Mouse (Mus musculus) macrophage (primary cell): ENCODE data around the gene Tcp10a. TPM values are rescaled to one million over a fixed set of nuclear protein-coding genes. Genes with fewer than 3 reads are reported as not detected.
"Not testable (repeated sequence)": the region's sequence is repeated elsewhere in the genome, so short reads cannot be mapped to it uniquely, and the experiment has no call there.

ENCODE experiments used
- H3K27ac ChIP-seq: fragments of 350-480 bp; formaldehyde crosslinking; 2 replicates; pipeline ENCODE4 v1.9.0; 2021
- H3K36me3 ChIP-seq: fragments of 350-480 bp; formaldehyde crosslinking; 2 replicates; pipeline ENCODE4 v1.9.0; 2021; ENCODE audit errors: inconsistent target
- H3K4me3 ChIP-seq: fragments of 350-480 bp; formaldehyde crosslinking; 2 replicates; pipeline ENCODE4 v1.9.0; 2021; ENCODE audit errors: inconsistent target
- H3K79me2 ChIP-seq: fragments of 350-480 bp; formaldehyde crosslinking; 2 replicates; pipeline ENCODE4 v1.9.0; 2021; ENCODE audit errors: inconsistent target
- WGBS: methylation state at CpG from one replicate; pipeline ENCODE4 v1.1.7; 2026; ENCODE audit warnings: inconsistent platforms; ENCODE audit not compliant: missing documents; 5-methylcytosine and 5-hydroxymethylcytosine counted together
- polyA plus RNA-seq: library from polyadenylated mRNA; stranded (reverse); fragments of 250-400 nt; gene quantifications from 3 replicates; pipeline ENCODE4 v1.2.4, GENCODE M21; 2018; ENCODE audit warnings: inconsistent platforms

Tcp10a gene
- polyA plus RNA-seq, 1 experiment from 2014 or later = not detected

GRCm38 (mm10) chr17:7352596-7352995 is 28.1 kb downstream of the Tcp10a start, which contains the start of gene Ttll2:
Gene Ttll2, minus strand, starts transcription at chr17:7352696.
- not testable (repeated sequence) for H3K79me2 ChIP-seq, H3K4me3 ChIP-seq, H3K27ac ChIP-seq, H3K36me3 ChIP-seq
- no CpG with 5 or more reads among the region's 1 CpGs for WGBS

- not testable (repeated sequence) for H3K79me2 ChIP-seq, H3K4me3 ChIP-seq, H3K27ac ChIP-seq, H3K36me3 ChIP-seq
- 92% methylated on average over 4 of the region's 4 CpGs for WGBS
Measured at GRCm38 (mm10) chr17:7359806-7360205, 35.4 kb downstream of the Tcp10a start.

- not testable (repeated sequence) for H3K79me2 ChIP-seq, H3K36me3 ChIP-seq, H3K27ac ChIP-seq, H3K4me3 ChIP-seq
- 88% methylated on average over 3 of the region's 9 CpGs for WGBS
Measured at GRCm38 (mm10) chr17:7360749-7361465, 36.5 kb downstream of the Tcp10a start.

- H3K27ac ChIP-seq, H3K36me3 ChIP-seq, H3K79me2 ChIP-seq, H3K4me3 ChIP-seq: not testable (repeated sequence)
- no CpG with 5 or more reads among the region's 3 CpGs for WGBS
Measured at GRCm38 (mm10) chr17:7365615-7366014, 41.2 kb downstream of the Tcp10a start.

- not testable (repeated sequence) for H3K4me3 ChIP-seq
Measured at GRCm38 (mm10) chr17:7366265-7366664, 41.8 kb downstream of the Tcp10a start.

GRCm38 (mm10) chr17:7366676-7367374 is 42.4 kb downstream of the Tcp10a start:
- not testable (repeated sequence) for H3K36me3 ChIP-seq, H3K79me2 ChIP-seq, H3K4me3 ChIP-seq, H3K27ac ChIP-seq
- WGBS = 75% methylated on average over 2 of the region's 7 CpGs

More at GRCm38 (mm10) chr17:7366265-7366664, 41.8 kb downstream of the Tcp10a start:
- not testable (repeated sequence) for H3K36me3 ChIP-seq, H3K79me2 ChIP-seq, H3K27ac ChIP-seq
- no CpG with 5 or more reads among the region's 1 CpGs for WGBS

- not testable (repeated sequence) for H3K36me3 ChIP-seq, H3K79me2 ChIP-seq, H3K27ac ChIP-seq, H3K4me3 ChIP-seq
- no CpG with 5 or more reads among the region's 6 CpGs for WGBS
Measured at GRCm38 (mm10) chr17:7369401-7369800, 45.0 kb downstream of the Tcp10a start.

GRCm38 (mm10) chr17:7371879-7372278 is 47.4 kb downstream of the Tcp10a start, which contains the start of gene Gm49630:
Gene Gm49630, minus strand, starts transcription at chr17:7371979.
- H3K36me3 ChIP-seq, H3K27ac ChIP-seq, H3K4me3 ChIP-seq, H3K79me2 ChIP-seq: not testable (repeated sequence)
- no CpG with 5 or more reads among the region's 5 CpGs for WGBS

- H3K36me3 ChIP-seq, H3K27ac ChIP-seq, H3K4me3 ChIP-seq, H3K79me2 ChIP-seq: not testable (repeated sequence)
- no CpG with 5 or more reads among the region's 3 CpGs for WGBS
Measured at GRCm38 (mm10) chr17:7376951-7377700, 52.7 kb downstream of the Tcp10a start.

GRCm38 (mm10) chr17:7377907-7378306 is 53.5 kb downstream of the Tcp10a start:
- no CpG with 5 or more reads among the region's 3 CpGs for WGBS
- not testable (repeated sequence) for H3K36me3 ChIP-seq, H3K4me3 ChIP-seq, H3K79me2 ChIP-seq, H3K27ac ChIP-seq

- H3K27ac ChIP-seq, H3K4me3 ChIP-seq, H3K36me3 ChIP-seq, H3K79me2 ChIP-seq: not testable (repeated sequence)
- WGBS = 100% methylated on average over 1 of the region's 3 CpGs
Measured at GRCm38 (mm10) chr17:7382711-7383110, 58.3 kb downstream of the Tcp10a start.

- not testable (repeated sequence) for H3K79me2 ChIP-seq, H3K4me3 ChIP-seq, H3K36me3 ChIP-seq, H3K27ac ChIP-seq
- 95% methylated on average over 3 of the region's 13 CpGs for WGBS
Measured at GRCm38 (mm10) chr17:7383167-7384143, 59.0 kb downstream of the Tcp10a start.

GRCm38 (mm10) chr17:7385364-7385763 is 60.9 kb downstream of the Tcp10a start, which contains the start of gene Unc93a2:
Gene Unc93a2, minus strand, starts transcription at chr17:7385464.
- not testable (repeated sequence) for H3K36me3 ChIP-seq

GRCm38 (mm10) chr17:7386016-7386415 is 61.6 kb downstream of the Tcp10a start:
- not testable (repeated sequence) for H3K36me3 ChIP-seq, H3K27ac ChIP-seq, H3K79me2 ChIP-seq, H3K4me3 ChIP-seq
- WGBS = 69% methylated on average over 5 of the region's 8 CpGs

More at GRCm38 (mm10) chr17:7385364-7385763, 60.9 kb downstream of the Tcp10a start, which contains the start of gene Unc93a2:
- 70% methylated on average over 1 of the region's 3 CpGs for WGBS
- not testable (repeated sequence) for H3K27ac ChIP-seq, H3K4me3 ChIP-seq, H3K79me2 ChIP-seq
